Comparison of ENCODE assay signal across 8 mouse cellular contexts in the genomic region with DNA sequence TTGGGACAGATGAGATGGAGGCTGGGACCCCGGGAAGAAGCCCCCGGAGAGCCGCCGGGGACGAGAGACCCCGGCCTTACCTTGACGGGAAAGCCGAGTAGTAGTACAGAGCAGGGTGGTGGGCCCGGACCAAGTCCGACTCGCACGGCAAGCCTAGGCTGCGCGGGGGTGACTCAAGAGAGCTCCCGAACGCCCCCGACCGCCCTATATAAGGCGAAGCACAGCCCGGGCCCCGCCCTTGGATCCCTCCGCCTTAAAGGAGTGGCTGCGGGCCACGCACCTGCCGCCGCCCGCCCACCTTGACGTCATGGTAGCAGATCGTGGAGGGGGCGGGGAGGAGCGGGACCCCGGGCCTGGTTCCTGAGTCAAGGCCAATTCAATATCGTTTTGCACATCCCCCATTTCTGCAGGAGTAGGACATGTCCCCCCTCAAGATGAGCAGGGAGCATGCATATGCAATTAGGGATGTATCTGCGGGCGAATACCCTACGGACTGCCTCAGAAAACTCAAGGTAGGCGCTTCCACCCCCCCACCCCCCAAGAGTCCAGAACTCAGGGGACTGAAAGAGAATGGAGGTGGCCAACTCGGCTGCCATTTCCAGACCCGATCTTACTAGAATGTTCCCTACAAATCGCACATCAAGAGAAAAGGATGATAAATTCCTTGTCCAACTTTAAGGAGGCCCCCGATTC. TPM values are rescaled to one million over a fixed set of nuclear protein-coding genes. Genes with fewer than 3 reads are reported as not detected.
A peak's percentile ranks its signal among the peaks of the same experiment; 100 is the strongest.
DNase-seq lines count a peak whose midpoint lies in the region; ATAC-seq lines count a peak whose summit lies in the region.

Gene Hsp90ab1, minus strand, starts transcription at position 185 of the 693 bp plus-strand sequence.

- WGBS in heart, embryonic 14.5 days: under 1% methylated on average over 41 of the region's 41 CpGs
- under 1% methylated on average over 41 of the region's 41 CpGs for WGBS in liver, embryonic 13.5 days (ENCODE audit: insufficient replicate concordance)
- WGBS in stomach, embryonic 16.5 days: 1% methylated on average over 40 of the region's 41 CpGs

- H3K4me2 ChIP-seq in heart, embryonic 14.5 days (ENCODE audit: low read length): peak within 1 kb of the TSS; percentile 92
- H3K4me2 ChIP-seq in liver, embryonic 13.5 days: peak within 1 kb of the TSS; percentile 97
- peak within 1 kb of the TSS; percentile 86 for H3K4me2 ChIP-seq in stomach, embryonic 16.5 days (ENCODE audit: low read depth, low read length)

- peak within 1 kb of the TSS; percentile 100 for H3K9ac ChIP-seq in heart, embryonic 14.5 days (ENCODE audit: low read length)
- peak within 1 kb of the TSS; percentile 98 for H3K9ac ChIP-seq in liver, embryonic 13.5 days
- peak within 1 kb of the TSS; percentile 100 for H3K9ac ChIP-seq in stomach, embryonic 16.5 days (ENCODE audit: low read length)

- no peaks in the 10 kb centered on the region for H3K27me3 ChIP-seq in heart, embryonic 14.5 days (ENCODE audit: control insufficient read depth, insufficient read depth, low read length)
- H3K27me3 ChIP-seq in liver, embryonic 13.5 days: no peaks in the 10 kb centered on the region
- H3K27me3 ChIP-seq in stomach, embryonic 16.5 days (ENCODE audit: control insufficient read depth, insufficient read depth, low read length): no peaks in the 10 kb centered on the region

- peaks cover 40% of the 10 kb centered on the region for H3K36me3 ChIP-seq in heart, embryonic 14.5 days (ENCODE audit: control insufficient read depth, insufficient read depth, low read length)
- H3K36me3 ChIP-seq in liver, embryonic 13.5 days: peaks cover 39% of the 10 kb centered on the region
- H3K36me3 ChIP-seq in stomach, embryonic 16.5 days (ENCODE audit: control insufficient read depth, insufficient read depth, low read length): peaks cover 35% of the 10 kb centered on the region

- H3K4me3 ChIP-seq in brown adipose tissue, adult 24 weeks (ENCODE audit: insufficient read depth, low read depth, low read length): peak within 1 kb of the TSS; percentile 98
- H3K4me3 ChIP-seq in heart, embryonic 14.5 days (ENCODE audit: control insufficient read depth in 1 of 2, insufficient read depth in 1 of 2, low read depth in 1 of 2, low read length in 2 of 2): peak within 1 kb of the TSS; percentile 97 to 100
- H3K4me3 ChIP-seq in liver, embryonic 13.5 days (replicated peaks): peak within 1 kb of the TSS; percentile 96
- H3K4me3 ChIP-seq in stomach, embryonic 16.5 days (replicated peaks; ENCODE audit: low read length): peak within 1 kb of the TSS; percentile 100

- H3K27ac ChIP-seq in brown adipose tissue, adult 24 weeks (replicated peaks; ENCODE audit: low read depth, low read length): peak within 1 kb of the TSS; percentile 100
- H3K27ac ChIP-seq in heart, embryonic 14.5 days (replicated peaks in 1 of 2; ENCODE audit: control insufficient read depth in 1 of 2, insufficient read depth in 1 of 2, low read depth in 2 of 2, low read length in 2 of 2): peak within 1 kb of the TSS; percentile 99
- H3K27ac ChIP-seq in liver, embryonic 13.5 days: peak within 1 kb of the TSS; percentile 95
- peak within 1 kb of the TSS; percentile 99 for H3K27ac ChIP-seq in stomach, embryonic 16.5 days (ENCODE audit: low read length)

- no peaks in the 10 kb centered on the region for H3K9me3 ChIP-seq in heart, embryonic 14.5 days (ENCODE audit: control insufficient read depth, low read length)
- no peaks in the 10 kb centered on the region for H3K9me3 ChIP-seq in liver, embryonic 13.5 days (replicated peaks)
- H3K9me3 ChIP-seq in stomach, embryonic 16.5 days (replicated peaks; ENCODE audit: control insufficient read depth, low read length): no peaks in the 10 kb centered on the region

- ATAC-seq in heart, embryonic 14.5 days (ENCODE audit: insufficient number of reproducible peaks, insufficient read depth, low FRiP score, low read depth): peak; percentile 84
- peak; percentile 72 for ATAC-seq in liver, embryonic 13.5 days (ENCODE audit: low read depth)
- peak; percentile 84 for ATAC-seq in stomach, embryonic 16.5 days (ENCODE audit: insufficient read depth, low FRiP score)

- peaks cover 4% of the 10 kb centered on the region; the same call in 1 of the 2 replicates for H3K4me1 ChIP-seq in brown adipose tissue, adult 24 weeks (ENCODE audit: control insufficient read depth, insufficient read depth, insufficient read length, low read length)
- peaks cover 8 to 32% of the 10 kb centered on the region in 2 experiments for H3K4me1 ChIP-seq in heart, embryonic 14.5 days (ENCODE audit: control insufficient read depth in 2 of 2, insufficient read depth in 2 of 2, low read length in 2 of 2)
- H3K4me1 ChIP-seq in liver, embryonic 13.5 days (replicated peaks): peaks cover 69% of the 10 kb centered on the region
- peaks cover 24% of the 10 kb centered on the region for H3K4me1 ChIP-seq in stomach, embryonic 16.5 days (ENCODE audit: control insufficient read depth, insufficient read depth, low read length)

- peak; percentile 99 for DNase-seq in CD4-positive, CD25-positive, alpha-beta regulatory T cell, adult 2 months (ENCODE audit: low read depth, low spot score)
- peak; percentile 70 for DNase-seq in fibroblast of lung, adult 2 months (ENCODE audit: low read depth)
- peak; percentile 99 for DNase-seq in kidney, postnatal 14 days
- DNase-seq in liver, embryonic 13.5 days: peak; percentile 96
- peak; percentile 100 for DNase-seq in neural tube, embryonic 10.5 days (ENCODE audit: extremely low spot score, low spot score)

RNA-seq across cellular contexts. Expression of gene Hsp90ab1, which starts in this region (rescaled TPM):
- polyA plus RNA-seq in brown adipose tissue, adult 24 weeks (2012; ENCODE audit: insufficient read depth, insufficient read length, missing spikeins): 869 and 998 TPM in 2 replicates
- 1,215 and 1,233 TPM in 2 replicates for polyA plus RNA-seq in heart, embryonic 14.5 days (2014; fragmentation: Nextera tagmentation; extraction: Ambion mirVana)
- 1,012 and 1,064 TPM in 2 replicates for polyA plus RNA-seq in liver, embryonic 13.5 days (2015; fragmentation: Nextera tagmentation; extraction: Ambion mirVana)
- polyA plus RNA-seq in stomach, embryonic 16.5 days (2015; fragmentation: Nextera tagmentation; extraction: Ambion mirVana): 1,400 and 1,468 TPM in 2 replicates

Comparison
In these comparisons a context has a peak if more than half of its experiments do, and no peak if none do; other contexts are left out.
1. Peak in every context shown above with its lines: DNase-seq, ATAC-seq, H3K4me3 ChIP-seq and H3K27ac ChIP-seq.